Mouse (Mus musculus): ENCODE results near the gene Sirt4. TPM values are rescaled to one million over a fixed set of nuclear protein-coding genes. Genes with fewer than 3 reads are reported as not detected.

The Sirt4 gene
- polyA plus RNA-seq, 1 experiment = 13.6 TPM

DNA sequence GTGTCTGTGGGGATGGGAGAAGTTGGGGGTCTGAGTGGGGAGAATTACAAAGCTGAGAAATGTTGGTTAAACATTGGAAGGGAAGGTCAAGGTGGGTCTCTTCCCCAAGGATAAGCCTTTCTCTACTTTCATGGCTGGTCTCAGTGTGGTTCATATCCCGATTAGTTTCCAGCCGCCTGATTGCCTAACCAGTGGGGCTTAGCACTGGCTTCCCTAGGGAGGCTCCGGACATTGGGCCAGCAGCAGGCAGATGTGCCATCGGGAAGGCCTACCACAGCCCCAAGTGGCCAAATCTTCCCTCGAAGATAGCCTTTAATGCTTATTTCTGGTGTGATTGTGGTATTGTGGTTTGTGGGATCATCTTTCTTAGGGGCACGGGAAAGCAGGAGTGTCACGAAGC, 27.9 kb upstream of the Sirt4 start:
- TF ChIP-seq CEBPB (IDR thresholded peaks at IDR 0.05; ENCODE audit: insufficient read depth, poor library complexity, severe bottlenecking) (peak; percentile 67), MYOD1 (IDR thresholded peaks at IDR 0.05; ENCODE audit: control insufficient read depth in 1 of 3, insufficient read length in 2 of 3, low read depth in 2 of 3) (no peak)
- Histone ChIP-seq H3K36me3 (ENCODE audit: control insufficient read depth, insufficient read depth) (peaks cover 5% of the 10 kb centered on the region), H3K27me3 (ENCODE audit: control insufficient read depth, insufficient read depth, insufficient read length) (no peaks in the 10 kb centered on the region), H3K4me3 (no peak overlapping the region), H3K4me2 (ENCODE audit: low read depth) (no peak overlapping the region), H3K79me2 (ENCODE audit: control insufficient read depth, insufficient read depth) (peaks cover 92% of the 10 kb centered on the region), H3ac (ENCODE audit: control insufficient read depth, insufficient read length) (no peak overlapping the region)

DNA sequence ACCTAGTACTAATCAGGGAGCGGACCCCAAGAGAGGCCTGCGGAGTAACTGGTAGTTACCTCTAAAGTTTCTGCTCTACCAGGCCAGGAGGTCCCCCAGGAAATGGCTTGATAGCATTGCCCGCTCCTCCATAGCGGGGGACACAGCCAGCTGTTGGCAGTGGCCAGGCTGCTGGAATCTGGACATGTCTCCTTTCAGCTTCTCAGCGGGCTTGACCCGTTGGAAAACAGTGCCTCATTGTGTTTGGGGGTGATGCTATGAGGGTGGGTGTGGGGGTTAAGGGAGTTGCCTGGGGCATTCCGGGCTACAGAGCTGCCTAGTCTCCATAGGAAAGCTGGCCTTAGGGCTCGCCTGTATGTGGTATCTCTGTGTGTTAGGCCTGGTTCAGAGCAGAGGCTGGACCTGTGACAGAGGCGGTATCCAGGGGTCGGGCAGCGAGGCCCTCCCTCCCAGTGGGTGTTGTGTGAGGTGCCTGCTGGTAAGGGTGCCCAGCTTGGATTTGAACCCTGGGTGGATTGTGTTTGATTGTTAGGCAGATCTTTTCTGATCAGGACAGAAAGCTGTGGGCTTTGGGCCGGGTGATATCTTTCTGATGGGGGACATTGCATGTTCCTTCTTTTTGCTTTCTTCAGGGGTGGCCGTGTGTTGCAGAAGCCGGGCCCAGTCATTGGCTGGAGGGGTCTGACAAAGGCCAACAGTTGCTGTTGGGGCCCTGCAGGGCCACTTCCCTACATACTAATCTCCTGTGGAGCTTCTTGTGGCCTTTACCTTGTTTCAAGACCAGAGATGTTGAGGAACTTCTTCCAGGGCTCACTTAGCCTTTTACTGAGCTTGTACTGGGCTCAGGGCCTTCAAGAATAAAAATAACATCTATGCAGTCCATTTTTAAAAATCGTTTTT, 25.5 kb upstream of the Sirt4 start:
- no peak for TF ChIP-seq REST (IDR thresholded peaks at IDR 0.05; ENCODE audit: insufficient read depth, insufficient read length)
- peak in 1 of 3 experiments; percentile 6 for TF ChIP-seq MYOD1 (IDR thresholded peaks at IDR 0.05; ENCODE audit: control insufficient read depth in 1 of 3, insufficient read length in 2 of 3, low read depth in 2 of 3)
- H3K36me3 ChIP-seq (ENCODE audit: control insufficient read depth, insufficient read depth) = peaks cover 5% of the 10 kb centered on the region
- H3K27me3 ChIP-seq (ENCODE audit: control insufficient read depth, insufficient read depth, insufficient read length) = no peaks in the 10 kb centered on the region
- peak overlapping the region; percentile 9 for H3ac ChIP-seq (ENCODE audit: control insufficient read depth, insufficient read length)
- H3K4me2 ChIP-seq (ENCODE audit: low read depth) = peak overlapping the region; percentile 95
- peaks cover 78% of the 10 kb centered on the region for H3K79me2 ChIP-seq (ENCODE audit: control insufficient read depth, insufficient read depth)
- peak overlapping the region; percentile 95 for H3K4me3 ChIP-seq

GRCm38 (mm10) chr5:115509321-115509761, 24.8 kb upstream of the Sirt4 start:
- TF ChIP-seq CEBPB (IDR thresholded peaks at IDR 0.05; ENCODE audit: insufficient read depth, poor library complexity, severe bottlenecking) (no peak), TCF12 (IDR thresholded peaks at IDR 0.05; ENCODE audit: insufficient read depth, poor library complexity, severe bottlenecking) (no peak), E2F4 (IDR thresholded peaks at IDR 0.05; ENCODE audit: insufficient read depth) (no peak), REST (IDR thresholded peaks at IDR 0.05; ENCODE audit: insufficient read depth, insufficient read length) (no peak), USF1 (IDR thresholded peaks at IDR 0.05; ENCODE audit: low read depth) (no peak), MYOD1 (IDR thresholded peaks at IDR 0.05; ENCODE audit: control insufficient read depth in 1 of 3, insufficient read length in 2 of 3, low read depth in 2 of 3) (no peak), POLR2A (IDR thresholded peaks at IDR 0.05; ENCODE audit: insufficient read length, low read depth) (no peak), POLR2AphosphoS2 (IDR thresholded peaks at IDR 0.05; ENCODE audit: insufficient read length, low read depth) (no peak), SRF (IDR thresholded peaks at IDR 0.05; ENCODE audit: control insufficient read depth, insufficient read length, low read depth) (no peak), MAX (IDR thresholded peaks at IDR 0.05; ENCODE audit: low read depth) (no peak), TCF3 (IDR thresholded peaks at IDR 0.05; ENCODE audit: insufficient read length, low read depth) (no peak), MYOG (IDR thresholded peaks at IDR 0.05; ENCODE audit: control insufficient read depth in 1 of 3, insufficient read depth in 1 of 3, insufficient read length in 2 of 3, low read depth in 2 of 3) (no peak)
- peak overlapping the region; percentile 95 for H3K4me2 ChIP-seq (ENCODE audit: low read depth)
- peaks cover 5% of the 10 kb centered on the region for H3K36me3 ChIP-seq (ENCODE audit: control insufficient read depth, insufficient read depth)
- H3K79me2 ChIP-seq (ENCODE audit: control insufficient read depth, insufficient read depth) = peaks cover 74% of the 10 kb centered on the region
- H3K27me3 ChIP-seq (ENCODE audit: control insufficient read depth, insufficient read depth, insufficient read length) = no peaks in the 10 kb centered on the region
- peak overlapping the region; percentile 9 for H3ac ChIP-seq (ENCODE audit: control insufficient read depth, insufficient read length)
- H3K4me3 ChIP-seq = peak overlapping the region; percentile 95

DNA sequence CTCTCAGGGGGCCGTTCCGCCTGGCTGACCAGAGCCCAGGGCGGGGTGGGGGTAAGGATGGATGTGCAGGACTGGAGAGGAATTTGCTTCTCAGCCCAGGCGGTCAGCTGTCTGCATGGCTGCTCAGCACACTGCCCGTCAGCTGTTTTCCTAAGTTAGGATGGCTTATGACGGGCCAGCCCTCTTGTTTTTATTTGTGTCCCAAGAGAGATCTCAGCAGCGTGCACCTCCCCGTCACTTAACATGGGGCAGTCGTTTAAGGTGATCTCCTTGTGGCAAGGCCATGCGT, 24.3 kb upstream of the Sirt4 start:
- Histone ChIP-seq H3ac (ENCODE audit: control insufficient read depth, insufficient read length) (no peak overlapping the region), H3K36me3 (ENCODE audit: control insufficient read depth, insufficient read depth) (peaks cover 5% of the 10 kb centered on the region), H3K4me2 (ENCODE audit: low read depth) (peak overlapping the region; percentile 95), H3K27me3 (ENCODE audit: control insufficient read depth, insufficient read depth, insufficient read length) (no peaks in the 10 kb centered on the region), H3K79me2 (ENCODE audit: control insufficient read depth, insufficient read depth) (peaks cover 68% of the 10 kb centered on the region), H3K4me3 (peak overlapping the region; percentile 95)
- TF ChIP-seq MAX (IDR thresholded peaks at IDR 0.05; ENCODE audit: low read depth) (no peak), MYOG (IDR thresholded peaks at IDR 0.05; ENCODE audit: control insufficient read depth in 1 of 3, insufficient read depth in 1 of 3, insufficient read length in 2 of 3, low read depth in 2 of 3) (peak; percentile 89 to 95 (median 92)), E2F4 (IDR thresholded peaks at IDR 0.05; ENCODE audit: insufficient read depth) (no peak), TCF3 (IDR thresholded peaks at IDR 0.05; ENCODE audit: insufficient read length, low read depth) (peak; percentile 61), TCF12 (IDR thresholded peaks at IDR 0.05; ENCODE audit: insufficient read depth, poor library complexity, severe bottlenecking) (peak; percentile 76), USF1 (IDR thresholded peaks at IDR 0.05; ENCODE audit: low read depth) (no peak), CEBPB (IDR thresholded peaks at IDR 0.05; ENCODE audit: insufficient read depth, poor library complexity, severe bottlenecking) (no peak), SRF (IDR thresholded peaks at IDR 0.05; ENCODE audit: control insufficient read depth, insufficient read length, low read depth) (no peak), POLR2AphosphoS2 (IDR thresholded peaks at IDR 0.05; ENCODE audit: insufficient read length, low read depth) (peak; percentile 36), REST (IDR thresholded peaks at IDR 0.05; ENCODE audit: insufficient read depth, insufficient read length) (no peak), POLR2A (IDR thresholded peaks at IDR 0.05; ENCODE audit: insufficient read length, low read depth) (peak; percentile 38), MYOD1 (IDR thresholded peaks at IDR 0.05; ENCODE audit: control insufficient read depth in 1 of 3, insufficient read length in 2 of 3, low read depth in 2 of 3) (peak; percentile 58 to 94 (median 89))
